Mouse (Mus musculus) embryo, embryonic 9.5 days (tissue): ENCODE data around the gene Tmem39b.

Experiments
- DNase-seq: peaks from one replicate; pipeline ENCODE4 v3.0.0-alpha.2; 2017; ENCODE audit errors: extremely low spot score

Gene Tmem39b

GRCm38 (mm10) chr4:129683901-129684493 lies 12.6 kb downstream of the Tmem39b start:
- no peak for DNase-seq

- no peak for DNase-seq
Observed at GRCm38 (mm10) chr4:129681837-129682236, 14.8 kb downstream of the Tmem39b start.

GRCm38 (mm10) chr4:129672878-129673449 lies 23.7 kb downstream of the Tmem39b start:
- DNase-seq: no peak

GRCm38 (mm10) chr4:129672083-129672877 lies 24.4 kb downstream of the Tmem39b start, which contains the start of gene Kpna6:
Gene Kpna6, minus strand, starts transcription at chr4:129672767.
- peak; percentile 90 for DNase-seq

- DNase-seq: peak; percentile 54
Observed at GRCm38 (mm10) chr4:129671491-129672082, 25.1 kb downstream of the Tmem39b start.

GRCm38 (mm10) chr4:129662255-129662813 lies 34.3 kb downstream of the Tmem39b start:
- no peak for DNase-seq

GRCm38 (mm10) chr4:129661584-129661983 lies 35.1 kb downstream of the Tmem39b start:
- no peak for DNase-seq

- no peak for DNase-seq
Observed at GRCm38 (mm10) chr4:129654770-129655169, 41.9 kb downstream of the Tmem39b start.

GRCm38 (mm10) chr4:129650359-129650758 lies 46.3 kb downstream of the Tmem39b start:
- no peak for DNase-seq

GRCm38 (mm10) chr4:129648656-129649055 lies 48.0 kb downstream of the Tmem39b start:
- no peak for DNase-seq

- no peak for DNase-seq
Observed at GRCm38 (mm10) chr4:129645204-129645603, 51.4 kb downstream of the Tmem39b start.

- no peak for DNase-seq
Observed at GRCm38 (mm10) chr4:129641756-129642155, 54.9 kb downstream of the Tmem39b start.

- DNase-seq: peak; percentile 95
Observed at GRCm38 (mm10) chr4:129640638-129641467, 55.8 kb downstream of the Tmem39b start, which contains the start of gene Txlna. Gene Txlna, minus strand, starts transcription at chr4:129641065.

GRCm38 (mm10) chr4:129640101-129640637 lies 56.5 kb downstream of the Tmem39b start:
- DNase-seq: peak; percentile 8

- no peak for DNase-seq
Observed at GRCm38 (mm10) chr4:129639221-129639620, 57.4 kb downstream of the Tmem39b start.

- no peak for DNase-seq
Observed at GRCm38 (mm10) chr4:129633852-129634251, 62.8 kb downstream of the Tmem39b start.

GRCm38 (mm10) chr4:129631867-129632266 lies 64.8 kb downstream of the Tmem39b start:
- no peak for DNase-seq

GRCm38 (mm10) chr4:129630944-129631343 lies 65.7 kb downstream of the Tmem39b start:
- no peak for DNase-seq
